Mouse (Mus musculus) lung, adult 10 weeks (tissue): ENCODE results near the gene Arfgap2. TPM values are rescaled to one million over a fixed set of nuclear protein-coding genes. Genes with fewer than 3 reads are reported as not detected.

ENCODE experiments used
- polyA plus RNA-seq: library from polyadenylated mRNA; stranded (reverse); fragments of 350-450 nt; fragmentation: Illumina TruSeq; extraction: RNeasy Lipid Tissue Mini Kit (QIAGEN cat#74804); gene quantifications from one replicate; pipeline ENCODE4 v1.2.3, GENCODE M21; 2014; ENCODE audit warnings: low read depth, low replicate concordance; ENCODE audit not compliant: insufficient read depth

The Arfgap2 gene
- 38.3 TPM for polyA plus RNA-seq

DNA sequence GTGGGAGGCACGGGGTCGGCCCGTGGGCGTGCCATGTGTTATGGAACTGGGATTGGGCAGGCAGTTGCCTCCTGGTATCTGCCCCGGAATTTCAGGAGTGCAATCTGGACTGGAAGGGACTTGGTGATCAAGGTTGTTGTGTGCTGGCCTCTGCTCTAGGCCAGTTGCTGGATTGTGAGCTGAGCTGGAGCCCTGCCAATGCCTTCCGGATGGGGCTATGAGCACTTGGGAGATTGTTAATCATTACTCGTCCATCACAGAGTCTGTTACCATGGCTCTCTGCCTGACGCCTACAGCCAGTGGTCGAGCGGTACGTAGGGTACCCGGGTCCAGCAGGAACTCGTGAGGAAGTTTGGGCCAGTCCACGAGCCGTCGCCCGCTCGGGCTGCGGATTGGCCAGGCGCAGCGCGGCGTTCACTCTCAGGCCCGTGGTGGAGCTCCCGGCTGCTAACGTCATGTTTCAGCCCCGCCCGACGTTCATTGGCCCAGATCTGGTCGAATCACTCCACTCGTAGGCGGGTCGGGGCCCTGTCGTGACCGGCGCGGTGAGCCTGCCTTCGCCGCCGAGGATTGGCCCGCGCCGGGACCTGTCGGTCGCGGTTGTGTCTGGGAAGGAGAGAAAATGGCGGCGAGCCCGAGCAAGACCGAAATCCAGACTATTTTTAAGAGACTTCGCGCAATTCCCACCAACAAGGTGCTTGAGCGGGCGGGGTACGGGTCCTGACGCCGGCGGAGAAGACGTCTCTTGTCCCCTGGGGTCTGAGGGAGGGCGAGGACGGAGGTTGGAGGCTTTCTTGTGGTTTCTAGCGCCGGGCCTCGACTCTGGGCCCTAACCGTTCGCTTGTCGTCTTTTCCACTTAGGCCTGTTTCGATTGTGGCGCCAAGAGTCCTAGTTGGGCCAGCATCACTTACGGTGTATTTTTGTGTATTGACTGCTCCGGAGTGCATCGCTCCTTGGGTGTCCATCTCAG lies at the start of gene Arfgap2:
TSS of gene Arfgap2 (plus strand) at position 264 of the 971 bp plus-strand sequence.

DNA sequence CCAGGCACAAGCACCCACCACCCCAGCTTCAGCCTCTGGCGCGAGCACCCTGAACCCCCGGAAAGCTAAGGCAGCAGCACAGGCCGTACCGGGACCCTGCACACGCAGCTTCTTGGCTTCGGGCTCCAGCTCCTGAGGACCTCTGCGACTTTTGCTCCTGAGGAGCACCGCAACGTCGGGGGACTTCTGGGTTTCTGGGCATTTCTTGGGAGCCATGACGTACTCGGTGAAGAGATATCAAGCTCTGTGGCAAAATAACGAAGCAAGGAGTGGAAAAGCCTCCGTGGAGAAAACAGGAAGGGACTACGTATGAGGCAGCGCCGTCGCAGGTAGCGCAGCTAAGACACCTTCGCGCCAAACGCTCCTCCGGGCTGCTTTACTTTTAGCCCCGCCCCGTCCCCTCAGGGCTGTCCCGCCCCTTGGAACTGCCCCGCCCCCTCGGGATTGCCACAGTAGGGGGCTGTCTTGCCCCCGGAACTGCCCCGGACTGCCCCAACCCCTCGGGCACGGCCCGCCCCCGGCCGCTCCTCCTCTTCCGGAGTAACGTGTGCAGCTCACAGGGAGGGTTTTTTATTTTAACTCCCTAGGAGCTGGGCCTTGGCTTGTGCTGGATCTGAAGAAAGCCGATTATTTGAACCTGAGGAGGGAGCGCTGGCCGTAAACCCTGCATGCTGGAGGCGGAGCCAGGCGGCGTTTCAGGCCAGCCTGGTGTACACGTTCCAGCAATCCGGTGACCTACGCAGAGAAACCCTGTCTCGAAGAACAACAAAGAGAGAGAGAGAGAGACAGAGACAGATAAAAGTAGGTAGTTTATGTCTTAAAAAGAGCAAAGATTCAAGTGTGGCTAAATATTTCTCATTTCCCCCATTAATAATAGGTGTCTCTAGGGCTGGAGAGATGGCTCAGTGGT lies 27.9 kb upstream of the Arfgap2 start, which contains the start of gene Ddb2:
TSS of gene Ddb2 (minus strand) at position 382 of the 910 bp plus-strand sequence.

DNA sequence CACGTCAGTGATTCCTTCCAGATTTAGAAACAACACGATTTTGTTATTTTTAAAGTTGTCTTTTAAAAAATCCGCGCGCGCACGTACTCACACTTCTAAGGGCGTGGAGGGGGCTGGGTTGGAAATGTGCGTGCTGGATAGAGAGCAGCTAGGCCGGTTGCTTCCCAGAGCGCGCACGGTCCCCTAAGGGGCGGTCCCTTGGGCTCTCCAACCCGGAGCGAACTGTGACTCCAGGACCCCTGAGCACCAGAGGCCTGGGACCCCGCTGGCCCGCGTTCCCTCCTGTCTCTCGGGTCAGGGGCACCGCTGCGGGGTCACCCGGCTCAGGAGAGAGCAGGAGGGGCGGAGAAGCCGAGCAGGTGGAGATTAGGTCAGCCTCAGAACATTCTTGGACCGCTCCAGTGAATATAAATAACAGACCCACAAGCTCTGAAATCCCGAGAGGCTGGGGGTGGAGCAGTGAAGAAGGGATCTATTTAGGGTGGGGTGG lies 9.1 kb upstream of the Arfgap2 start, which contains the start of gene Pacsin3:
TSS of gene Pacsin3 (plus strand) at position 294 of the 490 bp plus-strand sequence.

Other genes with a start within 250 kb of the Arfgap2 start
- gene Rapsn, start 229.4 kb upstream of the Arfgap2 start, polyA plus RNA-seq: 1.7 TPM
- 141 TPM for gene Psmc3, start 211.0 kb upstream of the Arfgap2 start, polyA plus RNA-seq
- gene Slc39a13, start 194.6 kb upstream of the Arfgap2 start, polyA plus RNA-seq: 22.6 TPM
- 29.8 TPM for gene Spi1, start 182.6 kb upstream of the Arfgap2 start, polyA plus RNA-seq
- gene Mybpc3, start 146.8 kb upstream of the Arfgap2 start, polyA plus RNA-seq: 3.7 TPM
- gene Madd, start 81.1 kb upstream of the Arfgap2 start, polyA plus RNA-seq: 15.5 TPM
- 51.4 TPM for gene Nr1h3, start 62.1 kb upstream of the Arfgap2 start, polyA plus RNA-seq
- gene Acp2, start 62.1 kb upstream of the Arfgap2 start, polyA plus RNA-seq: 13.0 TPM
- gene Ddb2, start 28.0 kb upstream of the Arfgap2 start, polyA plus RNA-seq: 9.9 TPM
- 22.2 TPM for gene Pacsin3, start 9.0 kb upstream of the Arfgap2 start, polyA plus RNA-seq
- 26.7 TPM for gene 1110051M20Rik, start 179.7 kb downstream of the Arfgap2 start, polyA plus RNA-seq
- gene Lrp4, start 192.5 kb downstream of the Arfgap2 start, polyA plus RNA-seq: 13.9 TPM